Mouse (Mus musculus): ENCODE measurements around the gene Nup214.

The Nup214 gene

DNA sequence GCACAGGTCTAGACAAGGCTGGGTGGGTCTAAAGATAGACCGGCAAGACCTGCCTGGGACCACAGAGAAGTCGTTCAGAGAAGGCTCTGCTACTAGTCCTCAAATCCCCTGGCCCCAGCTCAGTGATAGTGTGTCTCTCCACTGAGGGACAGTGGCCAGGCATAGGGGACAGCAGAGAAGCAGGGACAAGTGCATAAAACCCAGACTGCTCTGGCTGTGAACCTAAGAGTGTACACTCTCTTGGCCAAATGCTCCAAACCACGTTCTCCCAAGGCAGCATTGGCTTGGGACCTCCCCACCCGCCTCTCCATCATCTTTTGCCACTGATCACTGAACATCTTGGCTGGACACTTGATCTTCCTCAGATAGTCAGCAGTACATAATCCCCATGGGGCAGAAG is 113.4 kb downstream of the Nup214 start:
- ChIA-PET POLR2A (interaction anchor here in 1 of 4 experiments (0.8 kb wide), 2 partner anchors 10 to 50 kb away, joined by 3 read pairs; no protein-coding TSS in a partner anchor), CTCF (interaction anchor here in 1 of 4 experiments (0.7 to 2.1 kb wide), 2 partner anchors 47 to 907 kb away, joined by 3 to 5 read pairs; no protein-coding TSS in a partner anchor)

GRCm38 (mm10) chr2:32088372-32088981 is 114.2 kb downstream of the Nup214 start:
- POLR2A ChIA-PET = interaction anchor here in 3 of 4 experiments (0.6 to 1.8 kb wide), 10 partner anchors 11 to 203 kb away, joined by 3 to 4 read pairs (median 3); no protein-coding TSS in a partner anchor
- CTCF ChIA-PET = interaction anchor here in 2 of 4 experiments (0.5 to 2.1 kb wide), 6 partner anchors 16 to 907 kb away, joined by 3 to 5 read pairs (median 3); partner anchors contain the start of gene Slc25a25 (in 1 of the 2)

GRCm38 (mm10) chr2:32089606-32090005 is 115.4 kb downstream of the Nup214 start:
- ChIA-PET POLR2A (interaction anchor here in 2 of 4 experiments (1.1 to 1.8 kb wide), 5 partner anchors 9 to 82 kb away, joined by 3 to 6 read pairs (median 4); no protein-coding TSS in a partner anchor), CTCF (interaction anchor here in 1 of 4 experiments (0.7 kb wide), 1 partner anchor 42 kb away, joined by 3 read pairs; no protein-coding TSS in a partner anchor)

GRCm38 (mm10) chr2:32090145-32090544 is 115.9 kb downstream of the Nup214 start:
- ChIA-PET CTCF (interaction anchor here in 1 of 4 experiments (0.5 to 0.6 kb wide), 2 partner anchors 11 to 797 kb away, joined by 3 read pairs; no protein-coding TSS in a partner anchor), POLR2A (interaction anchor here in 2 of 4 experiments (0.6 to 1.8 kb wide), 6 partner anchors 9 to 376 kb away, joined by 3 to 6 read pairs (median 4); no protein-coding TSS in a partner anchor)

GRCm38 (mm10) chr2:32091956-32092355 is 117.7 kb downstream of the Nup214 start:
- ChIA-PET POLR2A (no interaction called here), CTCF (no interaction called here)

DNA sequence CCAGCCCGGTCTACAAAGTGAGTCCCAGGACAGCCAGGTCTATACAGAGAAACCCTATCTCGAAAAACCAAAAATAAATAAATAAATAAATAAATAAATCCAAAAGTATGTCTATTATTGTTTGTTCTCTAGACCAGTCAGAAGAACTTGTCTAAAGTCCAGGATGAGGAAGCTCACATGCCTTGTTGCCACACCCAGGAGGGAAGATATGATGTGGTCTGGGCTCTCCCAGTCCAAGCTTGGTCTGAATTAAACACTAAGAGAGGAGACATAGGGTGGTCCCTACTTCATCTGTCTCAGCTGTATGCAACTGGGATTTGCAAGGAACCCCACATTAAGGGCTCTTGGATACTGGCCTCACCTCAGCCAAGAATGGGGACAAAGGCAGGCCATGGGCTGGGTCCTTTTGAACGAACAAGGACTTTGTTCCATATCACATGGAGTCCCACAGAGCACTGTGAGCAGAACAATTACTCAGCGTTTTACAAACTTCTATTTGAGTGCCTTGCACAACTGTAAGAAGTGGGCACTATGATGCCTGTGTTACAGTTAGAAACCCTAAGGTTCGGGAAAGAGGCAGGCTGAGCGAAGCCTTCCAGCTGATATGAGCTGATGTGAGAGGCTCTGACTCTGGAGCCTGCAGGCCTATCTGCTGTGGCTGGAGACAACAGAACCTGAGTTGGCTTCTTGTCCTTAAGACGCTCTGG is 119.9 kb downstream of the Nup214 start:
- POLR2A ChIA-PET = no interaction called here
- CTCF ChIA-PET = no interaction called here

DNA sequence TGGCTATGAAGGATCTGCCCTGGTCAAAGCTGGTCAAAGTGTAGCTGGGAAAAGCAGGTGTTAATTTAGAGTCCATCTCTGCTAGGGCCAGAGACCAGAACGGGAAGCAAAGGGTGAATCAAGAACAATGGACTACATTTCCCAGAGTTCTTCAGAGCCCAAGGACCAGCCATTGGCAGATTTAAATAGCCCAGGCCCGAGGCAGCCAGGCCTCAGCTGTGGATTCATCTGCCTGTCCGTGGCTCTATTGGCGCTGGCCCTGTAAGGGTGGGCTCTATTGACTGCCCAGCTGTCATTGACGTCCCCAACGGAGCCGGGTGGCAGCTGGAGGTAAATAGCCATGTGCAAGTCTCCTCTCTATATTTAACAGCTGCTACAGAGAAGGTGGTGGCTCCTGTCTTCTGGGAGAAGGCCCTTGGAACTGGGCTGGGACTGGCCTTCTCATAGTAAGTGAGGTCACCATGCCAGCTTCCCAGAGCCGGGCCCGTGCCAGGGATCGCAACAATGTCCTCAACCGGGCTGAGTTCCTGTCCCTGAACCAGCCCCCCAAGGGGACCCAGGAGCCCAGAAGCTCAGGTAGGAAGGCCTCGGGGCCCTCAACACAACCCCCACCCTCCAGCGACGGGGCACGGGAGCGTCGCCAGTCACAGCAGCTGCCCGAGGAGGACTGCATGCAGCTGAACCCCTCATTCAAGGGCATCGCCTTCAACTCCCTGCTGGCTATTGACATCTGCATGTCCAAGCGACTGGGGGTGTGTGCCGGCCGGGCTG is 121.3 kb downstream of the Nup214 start, which contains the start of gene Plpp7:
Gene Plpp7 (plus strand): TSS at position 178 of the 771 bp plus-strand sequence.
- CTCF ChIA-PET = interaction anchor here in 2 of 4 experiments (0.6 to 0.7 kb wide), 2 partner anchors 206 to 899 kb away, joined by 3 to 12 read pairs; no protein-coding TSS in a partner anchor
- POLR2A ChIA-PET = interaction anchor here in 2 of 4 experiments (0.6 to 1.5 kb wide), 6 partner anchors 10 to 40 kb away, joined by 3 to 5 read pairs (median 3); no protein-coding TSS in a partner anchor

DNA sequence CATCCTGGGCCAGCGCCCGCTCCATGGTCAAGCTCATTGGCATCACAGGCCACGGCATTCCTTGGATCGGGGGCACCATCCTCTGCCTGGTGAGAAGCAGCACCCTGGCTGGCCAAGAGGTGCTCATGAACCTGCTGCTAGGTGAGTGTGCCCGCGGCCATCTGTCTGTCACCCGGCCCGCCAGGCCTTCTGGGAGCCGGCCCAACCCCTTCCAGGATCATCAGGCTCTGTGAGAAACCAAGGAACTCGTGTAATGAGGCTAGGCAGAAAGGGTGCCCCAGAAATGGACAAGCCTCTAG is 121.8 kb downstream of the Nup214 start:
- ChIA-PET CTCF (interaction anchor here in 1 of 4 experiments (0.7 kb wide), 1 partner anchor 900 kb away, joined by 3 read pairs; no protein-coding TSS in a partner anchor), POLR2A (interaction anchor here in 2 of 4 experiments (1.1 to 1.5 kb wide), 3 partner anchors 10 to 18 kb away, joined by 3 to 5 read pairs (median 4); no protein-coding TSS in a partner anchor)

DNA sequence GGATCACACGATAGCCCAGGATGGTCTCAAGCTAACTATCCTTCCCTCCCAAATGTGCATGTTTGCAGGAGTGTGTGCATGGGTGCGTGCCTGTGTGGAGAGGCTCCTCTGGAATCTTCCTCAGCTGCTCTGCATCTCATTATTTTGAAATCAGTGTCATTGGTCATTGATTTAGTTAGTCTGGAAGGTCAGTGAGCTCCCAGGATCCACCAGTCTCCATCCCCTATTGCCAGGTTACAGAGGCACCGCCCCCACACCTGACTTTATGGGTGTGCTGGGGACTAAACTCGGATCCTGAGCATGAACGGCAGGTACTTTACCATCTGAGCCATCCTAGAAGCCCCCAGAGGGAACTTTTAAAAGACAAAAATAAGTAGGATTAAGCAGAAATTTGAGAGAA is 128.7 kb downstream of the Nup214 start:
- POLR2A ChIA-PET = interaction anchor here in 2 of 4 experiments (0.5 to 2.2 kb wide), 15 partner anchors 13 to 402 kb away, joined by 3 to 9 read pairs (median 4); partner anchors contain the start of genes Fam78a (in 2 of the 2) and Swi5 (in 1 of the 2)
- CTCF ChIA-PET = interaction anchor here in 1 of 4 experiments (0.8 to 1.1 kb wide), 2 partner anchors 180 to 302 kb away, joined by 3 read pairs; no protein-coding TSS in a partner anchor

GRCm38 (mm10) chr2:32103557-32103956 is 129.3 kb downstream of the Nup214 start:
- POLR2A ChIA-PET = interaction anchor here in 2 of 4 experiments (0.6 to 2.2 kb wide), 11 partner anchors 13 to 184 kb away, joined by 3 to 9 read pairs (median 4); partner anchors contain the start of genes Fam78a (in 2 of the 2) and Swi5 (in 1 of the 2)
- CTCF ChIA-PET = interaction anchor here in 2 of 4 experiments (0.6 to 1.1 kb wide), 2 partner anchors 139 to 301 kb away, joined by 3 to 4 read pairs; no protein-coding TSS in a partner anchor

Data from embryonic stem cell, embryonic (primary cell).